Mouse (Mus musculus) liver, adult 2 months (tissue): ENCODE measurements around the gene Dusp9.

Experiments used
- CTCF ChIP-seq: fragments of 200-500 bp; IDR thresholded peaks from 2 replicates; pipeline ENCODE4 v1.5.1; 2011; ENCODE audit warnings: low read depth, low read length, control low read depth
- POLR2A ChIP-seq: fragments of 200-500 bp; IDR thresholded peaks from 2 replicates; pipeline ENCODE4 v1.6.1; 2011; ENCODE audit warnings: low read length, control low read depth; ENCODE audit not compliant: insufficient read depth; ENCODE audit errors: extremely low read depth

GRCm38 (mm10) chrX:73613665-73614064, 25.6 kb upstream of the Dusp9 start:
- no peak for TF ChIP-seq POLR2A
- TF ChIP-seq CTCF, result no peak
